Mouse (Mus musculus): ENCODE measurements around the gene Zfp40.

- TF ChIP-seq CTCF (IDR thresholded peaks at IDR 0.05; ENCODE audit: control insufficient read depth, insufficient read depth, insufficient replicate concordance, low read depth, low read length) = no peak
- TF ChIP-seq POLR2A (IDR thresholded peaks at IDR 0.05; ENCODE audit: control insufficient read depth, low read depth, low read length) = no peak
Measured at GRCm38 (mm10) chr17:23192453-23193379, at the start of gene Zfp40.

Measured in testis, adult 2 months (tissue).